Mouse (Mus musculus) cortical plate, adult 2 months (tissue): ENCODE measurements around the gene Prkce.

Experiments used
- CTCF ChIP-seq: fragments of 200-500 bp; IDR thresholded peaks from 2 replicates; pipeline ENCODE4 v1.5.1; 2011; ENCODE audit warnings: mild to moderate bottlenecking, control low read depth, low read length; ENCODE audit not compliant: insufficient read depth; ENCODE audit errors: extremely low read depth
- POLR2A ChIP-seq: fragments of 200-500 bp; IDR thresholded peaks from 2 replicates; pipeline ENCODE4 v1.6.1; 2011; ENCODE audit warnings: mild to moderate bottlenecking, low read length, control low read depth; ENCODE audit not compliant: insufficient read depth; ENCODE audit errors: extremely low read depth

- TF ChIP-seq CTCF (no peak), POLR2A (no peak)
Measured at GRCm38 (mm10) chr17:86363356-86363755, 195.8 kb downstream of the Prkce start.
